Mouse (Mus musculus): ENCODE data around the gene Lin54. TPM values are rescaled to one million over a fixed set of nuclear protein-coding genes. Genes with fewer than 3 reads are reported as not detected.

Lin54 gene
- 9.0 and 9.9 TPM in 2 replicates for polyA plus RNA-seq (2014; fragmentation: Nextera tagmentation; extraction: Ambion mirVana)

DNA sequence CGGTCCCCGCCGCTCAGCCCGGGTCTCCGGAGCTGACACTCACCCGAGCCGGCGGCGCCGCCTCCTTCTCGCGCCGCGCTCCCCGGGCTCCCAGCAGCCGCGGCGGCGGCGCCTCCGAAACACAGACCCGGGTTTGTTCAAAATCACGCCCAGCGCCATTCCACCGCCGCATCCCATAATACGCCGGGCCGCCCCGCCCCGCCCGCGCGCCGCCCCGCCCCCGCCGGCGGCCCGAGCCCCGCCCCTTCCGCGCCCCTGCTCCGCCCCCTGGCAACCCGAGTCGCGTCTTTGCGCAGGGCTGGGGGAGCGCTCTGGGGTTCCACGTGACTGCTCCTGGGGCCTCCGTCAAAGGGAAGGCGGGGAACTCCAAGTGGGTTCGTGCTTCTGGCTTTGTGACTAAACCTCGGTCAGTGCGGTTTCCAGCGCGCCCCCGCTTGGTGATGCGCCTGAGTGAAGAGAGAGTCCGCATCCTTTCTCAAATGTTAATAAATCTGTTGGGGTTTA, at the start of gene Lin54:
Gene Lin54 (minus strand): TSS at position 182 of the 504 bp plus-strand sequence.
- ATAC-seq (ENCODE audit: low FRiP score) (peak; percentile 94), DNase-seq (ENCODE audit: low spot score) (peak; percentile 87)
- peak within 1 kb of the TSS; percentile 29 for H3K27ac ChIP-seq
- H3K9me3 ChIP-seq (ENCODE audit: control insufficient read depth, low read length): no peaks in the 10 kb centered on the region
- H3K4me1 ChIP-seq (replicated peaks; ENCODE audit: control insufficient read depth, insufficient read depth, low read length): peaks cover 20% of the 10 kb centered on the region
- H3K4me2 ChIP-seq (replicated peaks): peak within 1 kb of the TSS; percentile 77
- H3K4me3 ChIP-seq (replicated peaks; ENCODE audit: low read length): peak within 1 kb of the TSS; percentile 48
- WGBS: 1% methylated on average over 46 of the region's 60 CpGs
- H3K36me3 ChIP-seq (replicated peaks; ENCODE audit: control insufficient read depth, insufficient read depth): no peaks in the 10 kb centered on the region
- no peaks in the 10 kb centered on the region for H3K27me3 ChIP-seq (ENCODE audit: control insufficient read depth, insufficient read depth, low read length)
- peak within 1 kb of the TSS; percentile 51 for H3K9ac ChIP-seq

DNA sequence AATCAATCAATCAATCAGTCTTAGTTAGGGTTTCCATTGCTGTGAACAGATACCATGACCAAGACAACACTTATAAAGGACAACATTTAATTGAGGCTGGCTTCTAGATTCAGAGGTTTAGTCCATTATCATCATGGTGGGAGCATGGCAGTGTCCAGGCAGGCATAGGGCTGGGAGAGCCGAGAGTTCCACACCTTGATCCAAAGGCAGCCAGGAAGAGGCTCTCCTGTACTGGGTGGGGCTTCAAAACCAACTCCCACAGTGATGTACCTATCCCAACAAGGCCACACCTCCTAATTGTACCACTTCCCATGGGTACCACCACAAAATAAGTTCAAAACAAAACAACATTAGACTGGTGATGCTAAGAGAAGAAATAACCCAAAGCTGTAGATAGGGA, 49.7 kb upstream of the Lin54 start:
- ATAC-seq (ENCODE audit: low FRiP score): no peak
- H3K4me3 ChIP-seq (replicated peaks; ENCODE audit: low read length): no peak overlapping the region
- no peaks in the 10 kb centered on the region for H3K4me1 ChIP-seq (replicated peaks; ENCODE audit: control insufficient read depth, insufficient read depth, low read length)
- H3K4me2 ChIP-seq (replicated peaks): no peak overlapping the region
- DNase-seq (ENCODE audit: low spot score): no peak
- no peak overlapping the region for H3K27ac ChIP-seq
- H3K27me3 ChIP-seq (ENCODE audit: control insufficient read depth, insufficient read depth, low read length): no peaks in the 10 kb centered on the region
- 93% methylated on average over 1 of the region's 1 CpGs for WGBS
- no peaks in the 10 kb centered on the region for H3K9me3 ChIP-seq (ENCODE audit: control insufficient read depth, low read length)
- peaks cover 46% of the 10 kb centered on the region for H3K36me3 ChIP-seq (replicated peaks; ENCODE audit: control insufficient read depth, insufficient read depth)
- no peak overlapping the region for H3K9ac ChIP-seq

DNA sequence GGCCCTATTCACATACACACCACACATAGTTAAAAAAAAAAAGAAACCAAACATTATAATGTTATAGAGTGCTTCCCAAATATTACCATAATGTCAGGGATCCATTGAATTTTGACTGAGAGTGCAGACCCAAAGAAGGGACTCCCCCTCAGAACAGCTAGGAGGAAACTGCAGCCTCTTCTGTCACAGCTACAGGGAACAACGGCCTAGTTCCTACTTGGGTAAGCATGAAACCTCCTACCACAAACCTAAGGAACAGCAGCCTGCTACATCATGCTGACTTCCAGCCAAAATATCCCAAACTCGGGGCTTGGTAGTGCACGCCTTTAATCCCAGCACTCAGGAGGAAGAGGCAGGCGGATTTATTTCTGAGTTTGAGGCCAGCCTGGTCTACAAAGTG, 48.9 kb upstream of the Lin54 start:
- no peak overlapping the region for H3K9ac ChIP-seq
- H3K36me3 ChIP-seq (replicated peaks; ENCODE audit: control insufficient read depth, insufficient read depth): peaks cover 54% of the 10 kb centered on the region
- H3K4me3 ChIP-seq (replicated peaks; ENCODE audit: low read length): no peak overlapping the region
- DNase-seq (ENCODE audit: low spot score) (no peak), ATAC-seq (ENCODE audit: low FRiP score) (no peak)
- no peaks in the 10 kb centered on the region for H3K4me1 ChIP-seq (replicated peaks; ENCODE audit: control insufficient read depth, insufficient read depth, low read length)
- H3K27ac ChIP-seq: no peak overlapping the region
- H3K4me2 ChIP-seq (replicated peaks): no peak overlapping the region
- no peaks in the 10 kb centered on the region for H3K9me3 ChIP-seq (ENCODE audit: control insufficient read depth, low read length)
- H3K27me3 ChIP-seq (ENCODE audit: control insufficient read depth, insufficient read depth, low read length): no peaks in the 10 kb centered on the region
- WGBS: 97% methylated on average over 4 of the region's 4 CpGs

DNA sequence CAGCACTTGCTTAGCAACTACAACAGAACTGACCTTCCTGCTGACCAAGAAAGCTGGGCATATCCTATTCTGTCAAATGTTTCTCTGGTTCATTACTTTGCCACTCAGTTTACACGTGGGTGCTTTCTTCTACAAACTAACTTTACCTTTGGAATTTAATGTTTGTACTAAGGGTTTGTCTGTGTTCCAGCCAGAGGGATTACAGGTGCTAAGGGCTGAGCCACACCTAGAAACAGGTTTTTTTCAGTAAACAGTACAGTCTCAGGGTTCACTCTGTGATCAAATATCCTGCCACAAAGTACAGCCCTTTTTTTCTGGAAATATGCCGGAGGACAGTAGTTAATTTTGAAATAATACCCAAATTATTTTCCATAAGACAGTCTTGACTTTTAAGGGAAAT, 47.8 kb upstream of the Lin54 start:
- H3K27ac ChIP-seq: no peak overlapping the region
- H3K4me1 ChIP-seq (replicated peaks; ENCODE audit: control insufficient read depth, insufficient read depth, low read length): no peaks in the 10 kb centered on the region
- H3K4me3 ChIP-seq (replicated peaks; ENCODE audit: low read length): no peak overlapping the region
- no peaks in the 10 kb centered on the region for H3K27me3 ChIP-seq (ENCODE audit: control insufficient read depth, insufficient read depth, low read length)
- H3K4me2 ChIP-seq (replicated peaks): no peak overlapping the region
- DNase-seq (ENCODE audit: low spot score) (no peak), ATAC-seq (ENCODE audit: low FRiP score) (no peak)
- no peak overlapping the region for H3K9ac ChIP-seq
- H3K9me3 ChIP-seq (ENCODE audit: control insufficient read depth, low read length): no peaks in the 10 kb centered on the region
- peaks cover 63% of the 10 kb centered on the region for H3K36me3 ChIP-seq (replicated peaks; ENCODE audit: control insufficient read depth, insufficient read depth)
- WGBS: 97% methylated on average over 2 of the region's 2 CpGs

DNA sequence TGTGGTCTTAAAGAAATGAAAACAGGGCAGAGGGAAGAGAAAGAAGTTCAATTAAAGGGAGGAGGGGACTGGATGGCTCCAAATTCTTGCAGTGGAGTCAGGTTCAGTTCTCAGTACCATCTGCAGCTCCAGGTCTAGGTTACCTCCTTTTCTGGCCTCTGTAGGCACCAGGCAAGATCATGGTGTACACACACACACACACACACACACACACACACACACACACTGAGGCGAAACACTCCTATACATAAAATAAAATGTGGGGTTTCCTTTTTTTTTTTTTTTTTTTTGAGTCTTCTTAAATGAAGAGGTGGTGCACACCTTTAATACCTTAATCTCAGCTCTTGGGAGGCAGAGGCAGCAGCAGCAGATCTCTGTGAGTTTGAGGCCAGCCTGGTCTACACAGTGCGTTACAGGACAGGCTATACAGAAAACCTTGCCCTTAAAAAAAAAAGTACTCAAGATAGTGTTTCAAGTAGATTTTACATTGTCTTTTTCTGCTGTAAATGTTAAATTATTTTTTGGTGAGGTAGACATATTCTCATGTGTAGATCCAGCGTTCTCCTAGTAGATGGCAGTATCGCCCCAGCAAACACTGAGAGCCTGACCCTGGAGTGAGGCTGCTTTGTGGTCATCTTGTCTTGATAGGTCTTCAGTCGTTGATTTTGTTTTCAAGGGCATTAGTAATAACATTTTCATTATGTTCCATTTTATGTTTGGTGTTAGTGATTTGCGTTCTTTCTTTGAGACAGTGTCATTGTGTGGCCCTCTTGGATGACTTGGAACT, 46.0 kb upstream of the Lin54 start:
- no peak overlapping the region for H3K4me3 ChIP-seq (replicated peaks; ENCODE audit: low read length)
- ATAC-seq (ENCODE audit: low FRiP score) (no peak), DNase-seq (ENCODE audit: low spot score) (no peak)
- H3K4me2 ChIP-seq (replicated peaks): no peak overlapping the region
- no peaks in the 10 kb centered on the region for H3K9me3 ChIP-seq (ENCODE audit: control insufficient read depth, low read length)
- H3K27ac ChIP-seq: no peak overlapping the region
- no peaks in the 10 kb centered on the region for H3K4me1 ChIP-seq (replicated peaks; ENCODE audit: control insufficient read depth, insufficient read depth, low read length)
- WGBS: 91% methylated on average over 6 of the region's 6 CpGs
- peaks cover 80% of the 10 kb centered on the region for H3K36me3 ChIP-seq (replicated peaks; ENCODE audit: control insufficient read depth, insufficient read depth)
- no peaks in the 10 kb centered on the region for H3K27me3 ChIP-seq (ENCODE audit: control insufficient read depth, insufficient read depth, low read length)
- no peak overlapping the region for H3K9ac ChIP-seq

DNA sequence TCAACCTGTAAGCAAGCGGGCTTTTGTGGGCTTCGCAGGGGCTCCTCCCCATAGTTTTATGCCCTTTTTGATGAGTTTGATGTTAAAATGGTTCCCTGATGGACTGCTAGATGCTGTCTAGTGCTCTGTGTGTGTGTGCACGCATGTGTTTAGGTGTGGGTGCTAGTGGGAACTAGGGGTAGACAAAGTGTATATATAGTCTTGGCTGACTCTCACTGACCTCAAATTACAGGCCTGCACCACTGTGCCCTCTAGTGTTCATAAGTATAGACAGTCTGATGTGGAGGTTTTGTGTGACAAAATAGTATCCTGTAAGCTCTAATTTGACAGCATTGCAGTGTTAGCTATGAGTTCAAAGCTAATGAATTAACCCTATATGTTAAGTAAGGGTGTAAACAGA, 36.2 kb upstream of the Lin54 start:
- ATAC-seq (ENCODE audit: low FRiP score) (no peak), DNase-seq (ENCODE audit: low spot score) (peak; percentile 49)
- Histone ChIP-seq H3K4me3 (replicated peaks; ENCODE audit: low read length) (no peak overlapping the region), H3K4me2 (replicated peaks) (no peak overlapping the region), H3K36me3 (replicated peaks; ENCODE audit: control insufficient read depth, insufficient read depth) (peaks cover 79% of the 10 kb centered on the region), H3K9me3 (ENCODE audit: control insufficient read depth, low read length) (no peaks in the 10 kb centered on the region), H3K9ac (no peak overlapping the region), H3K27me3 (ENCODE audit: control insufficient read depth, insufficient read depth, low read length) (no peaks in the 10 kb centered on the region), H3K4me1 (replicated peaks; ENCODE audit: control insufficient read depth, insufficient read depth, low read length) (no peaks in the 10 kb centered on the region), H3K27ac (no peak overlapping the region)
- WGBS: 85% methylated on average over 3 of the region's 3 CpGs

DNA sequence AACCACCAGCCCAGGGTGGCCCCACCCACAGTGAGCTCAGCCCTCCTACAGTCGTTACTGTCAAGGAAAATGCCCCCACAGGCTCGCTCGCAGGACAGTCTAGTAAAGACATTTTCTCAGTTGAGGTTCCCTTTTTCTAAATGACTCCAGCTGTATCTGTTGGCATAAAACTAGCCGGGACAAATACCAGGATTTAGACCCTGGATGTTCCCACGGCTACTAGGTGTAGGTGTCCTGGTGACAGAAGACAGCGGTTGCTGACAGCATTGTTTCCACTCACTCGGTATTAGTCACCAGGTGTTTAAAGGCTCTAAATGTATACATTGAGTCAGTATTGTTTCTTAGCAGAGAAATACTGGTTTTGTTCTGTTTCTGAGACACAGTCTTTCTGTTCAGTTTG, 35.4 kb upstream of the Lin54 start:
- H3K27ac ChIP-seq: no peak overlapping the region
- no peaks in the 10 kb centered on the region for H3K27me3 ChIP-seq (ENCODE audit: control insufficient read depth, insufficient read depth, low read length)
- H3K4me1 ChIP-seq (replicated peaks; ENCODE audit: control insufficient read depth, insufficient read depth, low read length): no peaks in the 10 kb centered on the region
- peaks cover 82% of the 10 kb centered on the region for H3K36me3 ChIP-seq (replicated peaks; ENCODE audit: control insufficient read depth, insufficient read depth)
- ATAC-seq (ENCODE audit: low FRiP score) (no peak), DNase-seq (ENCODE audit: low spot score) (no peak)
- no peak overlapping the region for H3K9ac ChIP-seq
- H3K9me3 ChIP-seq (ENCODE audit: control insufficient read depth, low read length): no peaks in the 10 kb centered on the region
- 85% methylated on average over 7 of the region's 7 CpGs for WGBS
- no peak overlapping the region for H3K4me2 ChIP-seq (replicated peaks)
- no peak overlapping the region for H3K4me3 ChIP-seq (replicated peaks; ENCODE audit: low read length)

DNA sequence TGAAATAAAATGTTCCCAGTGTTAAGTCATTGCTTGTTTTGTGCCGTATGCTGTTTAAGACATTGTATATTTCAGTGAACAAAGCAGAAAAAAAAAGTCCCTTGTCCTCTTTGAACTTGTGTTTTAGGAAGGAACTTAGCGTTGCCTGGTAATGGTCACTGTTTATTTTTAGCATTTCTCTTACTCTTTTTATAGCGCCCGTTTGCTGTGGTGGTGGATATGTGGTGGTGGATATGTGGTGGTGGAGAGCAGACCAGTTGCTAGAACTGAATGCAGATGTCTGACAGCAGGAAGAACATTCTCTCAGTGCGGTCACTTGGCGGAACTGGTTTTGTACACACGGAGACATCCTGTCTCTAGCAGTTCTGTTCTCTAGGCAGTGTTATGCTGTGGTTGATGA, 25.7 kb upstream of the Lin54 start:
- Histone ChIP-seq H3K4me3 (replicated peaks; ENCODE audit: low read length) (no peak overlapping the region), H3K36me3 (replicated peaks; ENCODE audit: control insufficient read depth, insufficient read depth) (peaks cover 53% of the 10 kb centered on the region), H3K9me3 (ENCODE audit: control insufficient read depth, low read length) (no peaks in the 10 kb centered on the region), H3K27ac (no peak overlapping the region), H3K4me1 (replicated peaks; ENCODE audit: control insufficient read depth, insufficient read depth, low read length) (no peaks in the 10 kb centered on the region), H3K9ac (no peak overlapping the region), H3K27me3 (ENCODE audit: control insufficient read depth, insufficient read depth, low read length) (no peaks in the 10 kb centered on the region), H3K4me2 (replicated peaks) (no peak overlapping the region)
- WGBS: 87% methylated on average over 7 of the region's 7 CpGs
- no peak for DNase-seq (ENCODE audit: low spot score)
- ATAC-seq (ENCODE audit: low FRiP score): no peak

DNA sequence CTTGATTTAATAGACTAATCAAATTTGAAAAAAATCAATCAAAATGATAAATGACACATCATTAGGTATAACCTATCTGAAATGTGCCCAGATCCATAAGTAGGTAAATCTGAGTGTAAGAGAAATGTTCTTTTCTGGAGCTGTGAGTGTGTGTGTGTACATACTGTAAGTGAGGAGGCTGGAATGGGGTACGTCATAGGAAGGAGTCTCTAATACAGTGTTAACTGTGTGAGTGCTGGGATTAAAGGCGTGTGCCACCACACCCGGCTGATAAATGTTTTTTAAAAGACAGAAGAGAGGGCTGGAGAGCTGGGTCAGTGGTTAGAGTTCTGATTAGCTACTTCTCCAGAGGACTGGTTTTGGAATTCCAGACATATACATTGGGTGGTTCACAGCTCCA, 25.2 kb upstream of the Lin54 start:
- H3K27me3 ChIP-seq (ENCODE audit: control insufficient read depth, insufficient read depth, low read length): no peaks in the 10 kb centered on the region
- peaks cover under 1% of the 10 kb centered on the region; the same call in 1 of the 2 replicates for H3K4me1 ChIP-seq (replicated peaks; ENCODE audit: control insufficient read depth, insufficient read depth, low read length)
- no peak overlapping the region for H3K4me3 ChIP-seq (replicated peaks; ENCODE audit: low read length)
- H3K9me3 ChIP-seq (ENCODE audit: control insufficient read depth, low read length): no peaks in the 10 kb centered on the region
- no peak overlapping the region for H3K27ac ChIP-seq
- no peak overlapping the region for H3K4me2 ChIP-seq (replicated peaks)
- DNase-seq (ENCODE audit: low spot score) (no peak), ATAC-seq (ENCODE audit: low FRiP score) (no peak)
- no peak overlapping the region for H3K9ac ChIP-seq
- peaks cover 47% of the 10 kb centered on the region for H3K36me3 ChIP-seq (replicated peaks; ENCODE audit: control insufficient read depth, insufficient read depth)
- 85% methylated on average over 3 of the region's 3 CpGs for WGBS

Measured in hindbrain, embryonic 14.5 days (tissue).